Mouse (Mus musculus) heart, embryonic 13.5 days (tissue): ENCODE data around the gene Cab39. TPM values are rescaled to one million over a fixed set of nuclear protein-coding genes. Genes with fewer than 3 reads are reported as not detected.

Experiments used
- ATAC-seq: fragments of 200-750 bp; cut with Nextera tagmentation; 2 replicates; pipeline ENCODE4 v1.8.0; 2017; ENCODE audit warnings: moderate TSS enrichment; ENCODE audit not compliant: insufficient number of reproducible peaks, low FRiP score, low TSS enrichment; ENCODE audit errors: extremely low read depth
- H3K27ac ChIP-seq: fragments of 300-500 bp; sonication (generic); replicated peaks from 2 replicates; pipeline ENCODE4 v1.5.1; 2015; ENCODE audit warnings: moderate library complexity, mild to moderate bottlenecking, inconsistent platforms
- H3K27me3 ChIP-seq: fragments of 300-500 bp; sonication (generic); replicated peaks from 2 replicates; pipeline ENCODE4 v1.6.1; 2015; ENCODE audit warnings: mild to moderate bottlenecking, inconsistent platforms
- H3K36me3 ChIP-seq: fragments of 300-500 bp; sonication (generic); 2 replicates; pipeline ENCODE4 v1.6.1; 2015; ENCODE audit warnings: mild to moderate bottlenecking, inconsistent platforms
- H3K4me1 ChIP-seq: fragments of 300-500 bp; sonication (generic); 2 replicates; pipeline ENCODE4 v1.6.1; 2015; ENCODE audit warnings: inconsistent platforms
- H3K4me2 ChIP-seq: fragments of 300-500 bp; sonication (generic); 2 replicates; pipeline ENCODE4 v1.6.1; 2015; ENCODE audit warnings: inconsistent platforms, mild to moderate bottlenecking, moderate library complexity
- H3K4me3 ChIP-seq: fragments of 300-500 bp; sonication (generic); 2 replicates; pipeline ENCODE4 v1.5.1; 2015; ENCODE audit warnings: moderate library complexity, mild to moderate bottlenecking, inconsistent platforms
- H3K9ac ChIP-seq: fragments of 300-500 bp; sonication (generic); 2 replicates; pipeline ENCODE4 v1.6.1; 2015; ENCODE audit warnings: inconsistent platforms, mild to moderate bottlenecking, moderate library complexity
- H3K9me3 ChIP-seq: fragments of 300-500 bp; sonication (generic); 2 replicates; pipeline ENCODE4 v1.6.1; 2016; ENCODE audit warnings: inconsistent platforms
- WGBS: fragments of 180-500 bp; shearing (Covaris S2); methylation state at CpG from one replicate; pipeline ENCODE4 v1.1.7; 2015; ENCODE audit warnings: mixed read lengths; 5-methylcytosine and 5-hydroxymethylcytosine counted together
- polyA plus RNA-seq: library from polyadenylated mRNA; unstranded; fragments of >200 nt; fragmentation: Nextera tagmentation; extraction: Ambion mirVana; gene quantifications from 2 replicates; pipeline ENCODE4 v1.2.1, GENCODE M21; 2015

Gene Cab39
- polyA plus RNA-seq, 1 experiment from 2014 or later = 20.6 TPM

GRCm38 (mm10) chr1:85894231-85894747 lies 101.0 kb downstream of the Cab39 start, which contains the start of gene Itm2c:
TSS of gene Itm2c (plus strand) at chr1:85894281.
- Histone ChIP-seq H3K36me3 (no peaks in the 10 kb centered on the region; the same call in 1 of the 2 replicates), H3K27me3 (no peaks in the 10 kb centered on the region), H3K4me2 (peak within 1 kb of the TSS; percentile 86), H3K4me3 (peak within 1 kb of the TSS; percentile 94), H3K4me1 (peaks cover 46% of the 10 kb centered on the region), H3K9ac (peak within 1 kb of the TSS; percentile 95), H3K9me3 (no peaks in the 10 kb centered on the region), H3K27ac (peak within 1 kb of the TSS; percentile 90)
- 0 out of 2 replicates have a peak, but pooled peaks have one; percentile 35 for ATAC-seq
- under 1% methylated on average over 35 of the region's 35 CpGs for WGBS

GRCm38 (mm10) chr1:85894748-85895360 lies 101.6 kb downstream of the Cab39 start:
- Histone ChIP-seq H3K36me3 (no peaks in the 10 kb centered on the region; the same call in 1 of the 2 replicates), H3K4me1 (peaks cover 52% of the 10 kb centered on the region), H3K27me3 (no peaks in the 10 kb centered on the region), H3K9me3 (no peaks in the 10 kb centered on the region), H3K4me3 (peak overlapping the region; percentile 94), H3K27ac (peak overlapping the region; percentile 90), H3K9ac (peak overlapping the region; percentile 95), H3K4me2 (peak overlapping the region; percentile 86)
- under 1% methylated on average over 30 of the region's 30 CpGs for WGBS
- no peak for ATAC-seq

- peaks cover 58% of the 10 kb centered on the region for H3K4me1 ChIP-seq
- ATAC-seq = peak; percentile 41; the same call in 1 of the 2 replicates
- no peaks in the 10 kb centered on the region; the same call in 1 of the 2 replicates for H3K36me3 ChIP-seq
- H3K4me3 ChIP-seq = peak overlapping the region; percentile 94
- H3K9ac ChIP-seq = peak overlapping the region; percentile 95
- peak overlapping the region; percentile 90 for H3K27ac ChIP-seq
- peak overlapping the region; percentile 86 for H3K4me2 ChIP-seq
- 6% methylated on average over 15 of the region's 15 CpGs for WGBS
- no peaks in the 10 kb centered on the region for H3K27me3 ChIP-seq
- H3K9me3 ChIP-seq = no peaks in the 10 kb centered on the region
These were observed 102.2 kb downstream of the Cab39 start for GRCm38 (mm10) chr1:85895391-85895837.

GRCm38 (mm10) chr1:85896110-85896509 lies 102.9 kb downstream of the Cab39 start:
- H3K27me3 ChIP-seq = no peaks in the 10 kb centered on the region
- no peak for ATAC-seq
- H3K36me3 ChIP-seq = no peaks in the 10 kb centered on the region; the same call in 1 of the 2 replicates
- peak overlapping the region; percentile 95 for H3K9ac ChIP-seq
- H3K27ac ChIP-seq = peak overlapping the region; percentile 90
- H3K4me2 ChIP-seq = peak overlapping the region; percentile 86
- no peaks in the 10 kb centered on the region for H3K9me3 ChIP-seq
- peaks cover 65% of the 10 kb centered on the region for H3K4me1 ChIP-seq
- WGBS = 77% methylated on average over 5 of the region's 5 CpGs
- peak overlapping the region; percentile 94 for H3K4me3 ChIP-seq

- no peak for ATAC-seq
- Histone ChIP-seq H3K9ac (peak overlapping the region; percentile 95), H3K27ac (peak overlapping the region; percentile 90), H3K4me3 (peak overlapping the region; percentile 94), H3K27me3 (no peaks in the 10 kb centered on the region), H3K9me3 (no peaks in the 10 kb centered on the region), H3K36me3 (no peaks in the 10 kb centered on the region; the same call in 1 of the 2 replicates), H3K4me1 (peaks cover 74% of the 10 kb centered on the region), H3K4me2 (peak overlapping the region; percentile 86)
- 41% methylated on average over 12 of the region's 12 CpGs for WGBS
These were observed 103.8 kb downstream of the Cab39 start for GRCm38 (mm10) chr1:85896781-85897700.

- WGBS = 46% methylated on average over 8 of the region's 8 CpGs
- Histone ChIP-seq H3K9ac (peak overlapping the region; percentile 95), H3K4me2 (peak overlapping the region; percentile 86), H3K27ac (peak overlapping the region; percentile 90), H3K27me3 (no peaks in the 10 kb centered on the region), H3K4me1 (peaks cover 85% of the 10 kb centered on the region), H3K9me3 (no peaks in the 10 kb centered on the region), H3K4me3 (no peak overlapping the region), H3K36me3 (peaks cover 6% of the 10 kb centered on the region)
- ATAC-seq = no peak
These were observed 104.9 kb downstream of the Cab39 start for GRCm38 (mm10) chr1:85897901-85898760.

GRCm38 (mm10) chr1:85898761-85899387 lies 105.6 kb downstream of the Cab39 start:
- H3K9ac ChIP-seq = peak overlapping the region; percentile 95
- H3K4me3 ChIP-seq = no peak overlapping the region
- WGBS = 59% methylated on average over 12 of the region's 12 CpGs
- peak overlapping the region; percentile 90 for H3K27ac ChIP-seq
- H3K27me3 ChIP-seq = no peaks in the 10 kb centered on the region
- no peaks in the 10 kb centered on the region for H3K9me3 ChIP-seq
- H3K36me3 ChIP-seq = peaks cover 14% of the 10 kb centered on the region
- no peak for ATAC-seq
- H3K4me2 ChIP-seq = peak overlapping the region; percentile 86
- peaks cover 84% of the 10 kb centered on the region for H3K4me1 ChIP-seq

GRCm38 (mm10) chr1:85899388-85899761 lies 106.1 kb downstream of the Cab39 start:
- Histone ChIP-seq H3K4me2 (0 out of 2 replicates have a peak overlapping the region, but pooled peaks have one; percentile 1), H3K27me3 (no peaks in the 10 kb centered on the region), H3K4me3 (no peak overlapping the region), H3K9me3 (no peaks in the 10 kb centered on the region), H3K9ac (peak overlapping the region; percentile 52; the same call in 1 of the 2 replicates), H3K4me1 (peaks cover 81% of the 10 kb centered on the region), H3K27ac (peak overlapping the region; percentile 38), H3K36me3 (peaks cover 19% of the 10 kb centered on the region)
- no peak for ATAC-seq

GRCm38 (mm10) chr1:85900521-85901333 lies 107.5 kb downstream of the Cab39 start:
- no peak for ATAC-seq
- no peaks in the 10 kb centered on the region for H3K27me3 ChIP-seq
- WGBS = 48% methylated on average over 7 of the region's 7 CpGs
- H3K9ac ChIP-seq = peak overlapping the region; percentile 61; the same call in 1 of the 2 replicates
- H3K27ac ChIP-seq = peak overlapping the region; percentile 79
- peak overlapping the region; percentile 33 for H3K4me2 ChIP-seq
- H3K36me3 ChIP-seq = peaks cover 32% of the 10 kb centered on the region
- no peak overlapping the region for H3K4me3 ChIP-seq
- peaks cover 85% of the 10 kb centered on the region for H3K4me1 ChIP-seq
- no peaks in the 10 kb centered on the region for H3K9me3 ChIP-seq
